Comparison of ENCODE assay signal across 16 mouse cellular contexts in the genomic region with DNA sequence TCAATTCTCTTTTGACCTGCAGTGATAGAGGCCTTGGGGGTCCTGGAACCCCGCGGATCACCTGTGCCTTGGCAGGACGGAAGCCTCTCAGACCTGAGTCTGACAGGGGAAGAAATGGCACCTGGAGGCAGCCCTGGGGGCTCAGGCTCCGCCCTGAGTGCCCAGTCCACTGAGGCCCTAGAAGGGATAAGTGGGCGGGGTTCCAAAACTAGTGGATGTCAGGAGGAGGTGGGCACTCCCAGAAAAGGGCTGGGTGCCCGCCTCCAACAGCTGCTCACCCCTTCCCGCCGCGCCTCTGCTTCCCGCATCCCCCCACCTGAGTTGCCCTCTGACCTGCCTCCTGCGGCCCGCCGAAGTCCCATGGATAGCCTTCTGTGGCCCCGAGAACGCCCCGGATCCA. TPM values are rescaled to one million over a fixed set of nuclear protein-coding genes. Genes with fewer than 3 reads are reported as not detected.
"Had no signal": no experiment of that assay in that cellular context is flagged by ENCODE, and none has a peak within 500 bp of the region (broad histone marks: within the 10 kb centered on the region; RNA-seq: fewer than 3 reads in every experiment).

No protein-coding gene starts in this region.

- H3K27ac ChIP-seq: left cerebral cortex, adult 2 months; limb, embryonic 10.5 days; liver, embryonic 12.5 days; lung, embryonic 15.5 days; macrophage; neural tube, embryonic 13.5 days had no signal

- H3K9ac ChIP-seq: liver, embryonic 12.5 days; lung, embryonic 15.5 days; neural tube, embryonic 13.5 days had no signal

- H3K9me3 ChIP-seq: limb, embryonic 10.5 days; liver, embryonic 12.5 days; lung, embryonic 15.5 days; megakaryocyte, embryonic 14.5 days; neural tube, embryonic 13.5 days had no signal

- ATAC-seq: liver, embryonic 12.5 days; midbrain, embryonic 16.5 days had no signal

- H3K4me1 ChIP-seq: lung, embryonic 15.5 days; neural tube, embryonic 13.5 days had no signal

- DNase-seq: kidney, postnatal 25 days; lung, postnatal 14 days; retina, postnatal 1 day; right cerebral cortex, postnatal 4 days; spleen, adult 18-20 months; thymus, postnatal 36 days had no signal

- H3K27me3 ChIP-seq: liver, embryonic 12.5 days; lung, embryonic 15.5 days; megakaryocyte, embryonic 14.5 days; neural tube, embryonic 13.5 days had no signal

- H3K4me2 ChIP-seq: liver, embryonic 12.5 days; lung, embryonic 15.5 days; midbrain, embryonic 11.5 days; neural tube, embryonic 13.5 days had no signal

- H3K4me3 ChIP-seq: left cerebral cortex, adult 2 months; limb, embryonic 10.5 days; liver, embryonic 12.5 days; lung, embryonic 15.5 days; megakaryocyte, embryonic 14.5 days; neural tube, embryonic 13.5 days had no signal

RNA-seq across cellular contexts. Expression of a gene that starts 33.5 kb away (rescaled TPM):
- total RNA-seq: layer of hippocampus, postnatal 25 days had no signal
